Mouse (Mus musculus): Measurements from ENCODE around the gene Rapgef4. TPM values are rescaled to one million over a fixed set of nuclear protein-coding genes. Genes with fewer than 3 reads are reported as not detected.

The Rapgef4 gene
- polyA plus RNA-seq, 1 experiment from 2014 or later, result 3.0 TPM

- no peak overlapping the region for H3K9ac ChIP-seq (ENCODE audit: low read length)
- H3K27ac ChIP-seq (replicated peaks in 1 of 2; ENCODE audit: control insufficient read depth in 1 of 2, insufficient read depth in 1 of 2, low read depth in 2 of 2, low read length in 2 of 2), result no peak overlapping the region
- no peak overlapping the region for H3K4me2 ChIP-seq (ENCODE audit: low read length)
- no peaks in the 10 kb centered on the region for H3K9me3 ChIP-seq (ENCODE audit: control insufficient read depth, low read length)
- H3K36me3 ChIP-seq (ENCODE audit: control insufficient read depth, insufficient read depth, low read length), result no peaks in the 10 kb centered on the region
- WGBS, result 82% methylated on average over 5 of the region's 5 CpGs
- H3K4me3 ChIP-seq (ENCODE audit: control insufficient read depth in 1 of 2, insufficient read depth in 1 of 2, low read depth in 1 of 2, low read length in 2 of 2), result no peak overlapping the region
- ATAC-seq (ENCODE audit: insufficient number of reproducible peaks, insufficient read depth, low FRiP score, low read depth), result no peak
- H3K27me3 ChIP-seq (ENCODE audit: control insufficient read depth, insufficient read depth, low read length), result no peaks in the 10 kb centered on the region
- H3K4me1 ChIP-seq (ENCODE audit: control insufficient read depth in 2 of 2, insufficient read depth in 2 of 2, low read length in 2 of 2), result no peaks in the 10 kb centered on the region
Measured at GRCm38 (mm10) chr2:72029586-72030144, 48.6 kb downstream of the Rapgef4 start.

DNA sequence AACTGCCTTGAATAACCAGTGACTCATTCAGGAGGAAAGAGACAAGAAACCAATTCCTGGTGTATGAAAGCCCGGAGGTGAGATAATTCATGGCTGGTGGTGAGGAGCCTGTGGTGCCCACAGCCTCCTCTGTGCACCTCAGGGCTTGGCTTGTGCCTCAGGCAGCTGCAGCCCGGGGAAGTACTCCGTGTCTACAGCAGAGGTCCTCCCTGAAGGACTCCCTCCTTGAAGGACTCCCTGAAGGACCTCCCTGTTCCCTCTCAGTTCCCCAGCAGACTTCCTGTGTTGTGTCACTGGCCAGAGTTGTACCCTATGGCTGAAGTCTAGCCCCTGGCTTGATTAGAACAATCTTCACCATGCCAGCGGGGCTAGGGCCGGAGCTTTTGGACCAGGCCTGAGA, 50.7 kb downstream of the Rapgef4 start:
- Histone ChIP-seq H3K4me2 (ENCODE audit: low read length) (no peak overlapping the region), H3K9me3 (ENCODE audit: control insufficient read depth, low read length) (no peaks in the 10 kb centered on the region), H3K9ac (ENCODE audit: low read length) (no peak overlapping the region), H3K27ac (replicated peaks in 1 of 2; ENCODE audit: control insufficient read depth in 1 of 2, insufficient read depth in 1 of 2, low read depth in 2 of 2, low read length in 2 of 2) (no peak overlapping the region), H3K36me3 (ENCODE audit: control insufficient read depth, insufficient read depth, low read length) (no peaks in the 10 kb centered on the region), H3K27me3 (ENCODE audit: control insufficient read depth, insufficient read depth, low read length) (no peaks in the 10 kb centered on the region), H3K4me3 (ENCODE audit: control insufficient read depth in 1 of 2, insufficient read depth in 1 of 2, low read depth in 1 of 2, low read length in 2 of 2) (no peak overlapping the region), H3K4me1 (ENCODE audit: control insufficient read depth in 2 of 2, insufficient read depth in 2 of 2, low read length in 2 of 2) (no peaks in the 10 kb centered on the region)
- WGBS, result 63% methylated on average over 5 of the region's 5 CpGs
- no peak for ATAC-seq (ENCODE audit: insufficient number of reproducible peaks, insufficient read depth, low FRiP score, low read depth)

- no peak for ATAC-seq (ENCODE audit: insufficient number of reproducible peaks, insufficient read depth, low FRiP score, low read depth)
- no peaks in the 10 kb centered on the region; a peak in 1 of 4 replicates for H3K4me1 ChIP-seq (ENCODE audit: control insufficient read depth in 2 of 2, insufficient read depth in 2 of 2, low read length in 2 of 2)
- WGBS, result 40% methylated on average over 8 of the region's 8 CpGs
- no peak overlapping the region for H3K4me3 ChIP-seq (ENCODE audit: control insufficient read depth in 1 of 2, insufficient read depth in 1 of 2, low read depth in 1 of 2, low read length in 2 of 2)
- H3K9ac ChIP-seq (ENCODE audit: low read length), result no peak overlapping the region
- H3K36me3 ChIP-seq (ENCODE audit: control insufficient read depth, insufficient read depth, low read length), result no peaks in the 10 kb centered on the region
- no peaks in the 10 kb centered on the region for H3K27me3 ChIP-seq (ENCODE audit: control insufficient read depth, insufficient read depth, low read length)
- H3K4me2 ChIP-seq (ENCODE audit: low read length), result no peak overlapping the region
- H3K27ac ChIP-seq (replicated peaks in 1 of 2; ENCODE audit: control insufficient read depth in 1 of 2, insufficient read depth in 1 of 2, low read depth in 2 of 2, low read length in 2 of 2), result no peak overlapping the region
- H3K9me3 ChIP-seq (ENCODE audit: control insufficient read depth, low read length), result no peaks in the 10 kb centered on the region
Measured at GRCm38 (mm10) chr2:72035616-72036015, 54.6 kb downstream of the Rapgef4 start.

GRCm38 (mm10) chr2:72037357-72037756, 56.3 kb downstream of the Rapgef4 start:
- H3K4me2 ChIP-seq (ENCODE audit: low read length), result no peak overlapping the region
- WGBS, result 86% methylated on average over 5 of the region's 5 CpGs
- ATAC-seq (ENCODE audit: insufficient number of reproducible peaks, insufficient read depth, low FRiP score, low read depth), result no peak
- H3K9ac ChIP-seq (ENCODE audit: low read length), result no peak overlapping the region
- H3K4me1 ChIP-seq (ENCODE audit: control insufficient read depth in 2 of 2, insufficient read depth in 2 of 2, low read length in 2 of 2), result no peaks in the 10 kb centered on the region; a peak in 1 of 4 replicates
- no peaks in the 10 kb centered on the region for H3K36me3 ChIP-seq (ENCODE audit: control insufficient read depth, insufficient read depth, low read length)
- H3K9me3 ChIP-seq (ENCODE audit: control insufficient read depth, low read length), result no peaks in the 10 kb centered on the region
- H3K27me3 ChIP-seq (ENCODE audit: control insufficient read depth, insufficient read depth, low read length), result no peaks in the 10 kb centered on the region
- no peak overlapping the region for H3K4me3 ChIP-seq (ENCODE audit: control insufficient read depth in 1 of 2, insufficient read depth in 1 of 2, low read depth in 1 of 2, low read length in 2 of 2)
- no peak overlapping the region for H3K27ac ChIP-seq (replicated peaks in 1 of 2; ENCODE audit: control insufficient read depth in 1 of 2, insufficient read depth in 1 of 2, low read depth in 2 of 2, low read length in 2 of 2)

- Histone ChIP-seq H3K4me3 (ENCODE audit: control insufficient read depth in 1 of 2, insufficient read depth in 1 of 2, low read depth in 1 of 2, low read length in 2 of 2) (no peak overlapping the region), H3K9ac (ENCODE audit: low read length) (no peak overlapping the region), H3K4me2 (ENCODE audit: low read length) (no peak overlapping the region), H3K4me1 (ENCODE audit: control insufficient read depth in 2 of 2, insufficient read depth in 2 of 2, low read length in 2 of 2) (no peaks in the 10 kb centered on the region; a peak in 1 of 4 replicates), H3K36me3 (ENCODE audit: control insufficient read depth, insufficient read depth, low read length) (no peaks in the 10 kb centered on the region), H3K9me3 (ENCODE audit: control insufficient read depth, low read length) (no peaks in the 10 kb centered on the region), H3K27me3 (ENCODE audit: control insufficient read depth, insufficient read depth, low read length) (no peaks in the 10 kb centered on the region), H3K27ac (replicated peaks in 1 of 2; ENCODE audit: control insufficient read depth in 1 of 2, insufficient read depth in 1 of 2, low read depth in 2 of 2, low read length in 2 of 2) (no peak overlapping the region)
- no peak for ATAC-seq (ENCODE audit: insufficient number of reproducible peaks, insufficient read depth, low FRiP score, low read depth)
- 23% methylated on average over 1 of the region's 1 CpGs for WGBS
Measured at GRCm38 (mm10) chr2:72038235-72038634, 57.2 kb downstream of the Rapgef4 start.

DNA sequence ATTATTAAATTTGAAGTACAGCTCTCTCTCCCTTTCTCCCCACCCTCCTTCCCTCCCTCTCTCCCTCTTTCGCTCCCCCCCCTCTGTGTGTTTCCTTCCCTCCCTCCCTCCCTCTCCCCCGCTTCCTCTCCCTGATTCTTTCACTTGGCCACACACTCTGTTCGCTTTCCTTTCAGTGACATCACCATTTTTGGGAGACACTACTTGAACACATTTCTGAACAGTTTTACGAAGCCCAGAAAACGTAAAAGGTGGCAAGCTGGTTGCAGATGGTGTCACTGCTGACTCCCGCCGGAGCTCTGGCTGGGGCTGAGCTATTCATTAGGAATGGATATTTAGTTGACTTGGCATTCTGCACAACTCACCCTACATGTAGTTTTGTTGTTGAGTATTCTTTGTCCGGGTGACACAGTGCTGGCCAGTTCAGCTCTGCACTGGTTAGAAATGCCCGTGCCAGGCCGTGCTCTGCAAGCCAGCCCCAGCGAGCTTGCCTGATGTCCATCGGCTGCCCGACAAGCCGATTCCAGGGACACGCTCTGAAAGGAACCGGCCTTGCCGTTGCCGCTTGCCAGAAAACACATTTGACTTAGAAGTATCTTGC, 57.7 kb downstream of the Rapgef4 start:
- no peak overlapping the region for H3K4me3 ChIP-seq (ENCODE audit: control insufficient read depth in 1 of 2, insufficient read depth in 1 of 2, low read depth in 1 of 2, low read length in 2 of 2)
- ATAC-seq (ENCODE audit: insufficient number of reproducible peaks, insufficient read depth, low FRiP score, low read depth), result no peak
- H3K36me3 ChIP-seq (ENCODE audit: control insufficient read depth, insufficient read depth, low read length), result no peaks in the 10 kb centered on the region
- H3K4me2 ChIP-seq (ENCODE audit: low read length), result no peak overlapping the region
- 57% methylated on average over 18 of the region's 18 CpGs for WGBS
- no peaks in the 10 kb centered on the region; a peak in 1 of 4 replicates for H3K4me1 ChIP-seq (ENCODE audit: control insufficient read depth in 2 of 2, insufficient read depth in 2 of 2, low read length in 2 of 2)
- no peaks in the 10 kb centered on the region for H3K27me3 ChIP-seq (ENCODE audit: control insufficient read depth, insufficient read depth, low read length)
- H3K27ac ChIP-seq (replicated peaks in 1 of 2; ENCODE audit: control insufficient read depth in 1 of 2, insufficient read depth in 1 of 2, low read depth in 2 of 2, low read length in 2 of 2), result no peak overlapping the region
- no peak overlapping the region for H3K9ac ChIP-seq (ENCODE audit: low read length)
- H3K9me3 ChIP-seq (ENCODE audit: control insufficient read depth, low read length), result no peaks in the 10 kb centered on the region

GRCm38 (mm10) chr2:72039522-72040045, 58.5 kb downstream of the Rapgef4 start:
- no peak overlapping the region for H3K27ac ChIP-seq (replicated peaks in 1 of 2; ENCODE audit: control insufficient read depth in 1 of 2, insufficient read depth in 1 of 2, low read depth in 2 of 2, low read length in 2 of 2)
- no peak overlapping the region for H3K4me2 ChIP-seq (ENCODE audit: low read length)
- no peaks in the 10 kb centered on the region for H3K9me3 ChIP-seq (ENCODE audit: control insufficient read depth, low read length)
- no peaks in the 10 kb centered on the region for H3K36me3 ChIP-seq (ENCODE audit: control insufficient read depth, insufficient read depth, low read length)
- ATAC-seq (ENCODE audit: insufficient number of reproducible peaks, insufficient read depth, low FRiP score, low read depth), result no peak
- H3K4me3 ChIP-seq (ENCODE audit: control insufficient read depth in 1 of 2, insufficient read depth in 1 of 2, low read depth in 1 of 2, low read length in 2 of 2), result no peak overlapping the region
- no peak overlapping the region for H3K9ac ChIP-seq (ENCODE audit: low read length)
- 65% methylated on average over 8 of the region's 8 CpGs for WGBS
- H3K4me1 ChIP-seq (ENCODE audit: control insufficient read depth in 2 of 2, insufficient read depth in 2 of 2, low read length in 2 of 2), result no peaks in the 10 kb centered on the region; a peak in 1 of 4 replicates
- H3K27me3 ChIP-seq (ENCODE audit: control insufficient read depth, insufficient read depth, low read length), result no peaks in the 10 kb centered on the region

- no peak overlapping the region for H3K4me3 ChIP-seq (ENCODE audit: control insufficient read depth in 1 of 2, insufficient read depth in 1 of 2, low read depth in 1 of 2, low read length in 2 of 2)
- no peak overlapping the region for H3K9ac ChIP-seq (ENCODE audit: low read length)
- ATAC-seq (ENCODE audit: insufficient number of reproducible peaks, insufficient read depth, low FRiP score, low read depth), result no peak
- no peaks in the 10 kb centered on the region for H3K27me3 ChIP-seq (ENCODE audit: control insufficient read depth, insufficient read depth, low read length)
- no peak overlapping the region for H3K4me2 ChIP-seq (ENCODE audit: low read length)
- WGBS, result 87% methylated on average over 6 of the region's 6 CpGs
- H3K9me3 ChIP-seq (ENCODE audit: control insufficient read depth, low read length), result no peaks in the 10 kb centered on the region
- H3K36me3 ChIP-seq (ENCODE audit: control insufficient read depth, insufficient read depth, low read length), result no peaks in the 10 kb centered on the region
- no peak overlapping the region for H3K27ac ChIP-seq (replicated peaks in 1 of 2; ENCODE audit: control insufficient read depth in 1 of 2, insufficient read depth in 1 of 2, low read depth in 2 of 2, low read length in 2 of 2)
- H3K4me1 ChIP-seq (ENCODE audit: control insufficient read depth in 2 of 2, insufficient read depth in 2 of 2, low read length in 2 of 2), result no peaks in the 10 kb centered on the region; a peak in 1 of 4 replicates
Measured at GRCm38 (mm10) chr2:72041087-72041486, 60.0 kb downstream of the Rapgef4 start.
